Mouse (Mus musculus) thymus, adult 2 months (tissue): ENCODE measurements around the gene Nr4a2.

ENCODE experiments used
- CTCF ChIP-seq: fragments of 200-500 bp; IDR thresholded peaks from 2 replicates; pipeline ENCODE4 v1.5.1; 2012; ENCODE audit warnings: mild to moderate bottlenecking, control low read depth, low read length, moderate library complexity, borderline replicate concordance; ENCODE audit not compliant: control insufficient read depth, poor library complexity, insufficient read depth; ENCODE audit errors: extremely low read depth
- POLR2A ChIP-seq: fragments of 200-500 bp; IDR thresholded peaks from 2 replicates; pipeline ENCODE4 v1.6.1; 2012; ENCODE audit warnings: mild to moderate bottlenecking, low read length, control low read depth, moderate library complexity; ENCODE audit not compliant: control insufficient read depth, poor library complexity, insufficient read depth; ENCODE audit errors: extremely low read depth

GRCm38 (mm10) chr2:57138594-57138993 lies 14.8 kb upstream of the Nr4a2 start:
- TF ChIP-seq POLR2A (no peak), CTCF (no peak)
